Mouse (Mus musculus) embryonic fibroblast, embryonic 13.5 days (primary cell): ENCODE measurements around the gene H2afy.

Experiments
- CTCF ChIP-seq: IDR thresholded peaks from 2 replicates; pipeline ENCODE4 v1.5.1; 2011; ENCODE audit warnings: mild to moderate bottlenecking, control low read depth, low read length, moderate library complexity, borderline replicate concordance; ENCODE audit not compliant: insufficient read depth
- POLR2A ChIP-seq: IDR thresholded peaks from 2 replicates; pipeline ENCODE4 v1.6.1; 2011; ENCODE audit warnings: low read depth, mild to moderate bottlenecking, control low read depth, low read length, moderate library complexity

DNA sequence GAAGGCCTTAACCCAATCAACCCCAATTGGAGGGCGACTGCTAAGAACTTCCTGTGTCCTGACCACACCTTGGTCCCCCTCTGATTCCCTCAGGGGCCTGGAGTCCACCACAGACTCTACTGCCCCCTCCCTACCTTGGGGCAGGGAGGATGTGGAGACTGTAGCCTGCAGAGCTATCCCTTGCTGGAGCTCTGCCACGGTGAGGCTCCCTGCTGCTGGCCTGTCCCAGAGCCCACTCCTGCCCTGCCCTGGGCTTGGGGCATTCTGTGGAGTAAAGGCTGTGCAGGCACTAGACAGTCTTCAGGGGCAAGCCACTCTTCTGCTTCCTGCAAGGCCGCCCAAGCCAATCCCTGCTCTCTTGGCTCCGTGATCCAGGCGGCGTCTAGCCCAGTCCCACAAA is 24.6 kb downstream of the H2afy start:
- TF ChIP-seq POLR2A (no peak), CTCF (no peak)
